Mouse (Mus musculus) layer of hippocampus, adult 9-11 months (tissue): ENCODE measurements around the gene Olfr824.
"Not testable (repeated sequence)": the region's sequence is repeated elsewhere in the genome, so short reads cannot be mapped to it uniquely, and the experiment has no call there.

Source experiments
- DNase-seq: peaks from one replicate; pipeline ENCODE4 v3.0.0; 2022

Gene Olfr824

GRCm38 (mm10) chr10:130129900-130130299 lies at the start of gene Olfr824:
Gene Olfr824, minus strand, starts transcription at chr10:130130000.
- DNase-seq = not testable (repeated sequence)

GRCm38 (mm10) chr10:130166666-130167065 lies 36.9 kb upstream of the Olfr824 start, which contains the start of gene Olfr825:
Gene Olfr825, minus strand, starts transcription at chr10:130166766.
- no peak for DNase-seq

- DNase-seq = no peak
Observed at GRCm38 (mm10) chr10:130165196-130165595, 35.4 kb upstream of the Olfr824 start.

GRCm38 (mm10) chr10:130144121-130144520 lies 14.3 kb upstream of the Olfr824 start:
- no peak for DNase-seq

DNA sequence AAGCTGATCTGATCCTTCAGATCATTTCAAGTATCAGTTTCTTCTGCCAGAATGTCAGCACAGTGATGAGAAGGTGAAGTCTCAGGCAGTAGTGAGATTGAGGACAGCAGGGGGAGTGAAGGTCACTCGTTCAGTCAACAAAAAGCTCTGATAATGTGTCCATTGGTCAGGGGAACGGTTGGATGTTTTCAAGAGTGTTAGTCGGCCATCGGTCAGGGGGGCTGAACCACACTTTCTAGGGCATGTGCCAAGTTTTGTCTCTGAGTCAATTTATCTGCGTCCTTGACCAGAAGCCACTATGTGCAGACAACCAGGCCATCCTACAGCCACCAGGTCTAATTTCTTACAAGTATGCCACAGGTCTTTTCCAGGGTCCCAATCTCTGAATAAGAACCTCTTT lies 12.7 kb upstream of the Olfr824 start:
- not testable (repeated sequence) for DNase-seq

- DNase-seq = no peak
Observed at GRCm38 (mm10) chr10:130134811-130135210, 5.0 kb upstream of the Olfr824 start.

GRCm38 (mm10) chr10:130116045-130116444 lies 13.8 kb downstream of the Olfr824 start:
- DNase-seq = not testable (repeated sequence)

DNA sequence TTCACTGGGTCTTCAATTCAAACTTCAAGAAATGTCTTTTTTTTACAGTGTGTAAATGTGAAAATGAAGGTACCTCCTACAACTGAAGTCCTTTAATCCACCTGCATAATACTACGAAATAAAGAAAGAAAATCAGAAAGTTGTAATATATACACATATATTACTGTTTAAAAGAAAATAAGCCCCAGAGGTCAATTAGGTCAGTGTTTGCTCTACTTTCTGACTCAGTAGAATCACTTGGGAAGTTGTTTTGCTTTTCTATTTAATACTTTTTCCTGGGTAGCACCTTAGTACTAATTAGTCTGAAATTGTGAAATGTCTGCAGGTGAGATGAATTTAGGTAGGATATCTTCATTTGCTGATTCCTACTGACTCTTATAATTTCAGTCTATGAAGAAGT lies 14.5 kb downstream of the Olfr824 start, which contains the start of gene Olfr823:
TSS of gene Olfr823 (minus strand) at position 101 of the 400 bp plus-strand sequence.
- not testable (repeated sequence) for DNase-seq

DNA sequence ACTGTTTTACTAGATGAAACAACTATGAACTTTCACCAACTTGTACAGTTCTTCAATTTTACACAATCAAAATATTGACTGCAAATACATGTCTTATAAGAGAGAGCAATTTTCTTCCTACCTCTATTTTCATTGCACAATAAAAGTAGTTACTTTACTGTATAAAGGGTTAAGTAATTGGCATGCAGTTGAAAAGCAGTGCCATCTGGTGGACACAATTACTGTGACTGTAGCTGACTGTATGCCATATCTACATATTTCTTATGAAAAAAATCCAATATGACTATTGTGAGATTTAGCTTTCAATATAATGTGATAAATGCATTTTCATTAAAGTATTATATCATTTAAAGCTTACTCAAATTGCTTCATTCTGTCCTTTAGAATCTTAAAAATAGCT lies 33.7 kb downstream of the Olfr824 start:
- no peak for DNase-seq

DNA sequence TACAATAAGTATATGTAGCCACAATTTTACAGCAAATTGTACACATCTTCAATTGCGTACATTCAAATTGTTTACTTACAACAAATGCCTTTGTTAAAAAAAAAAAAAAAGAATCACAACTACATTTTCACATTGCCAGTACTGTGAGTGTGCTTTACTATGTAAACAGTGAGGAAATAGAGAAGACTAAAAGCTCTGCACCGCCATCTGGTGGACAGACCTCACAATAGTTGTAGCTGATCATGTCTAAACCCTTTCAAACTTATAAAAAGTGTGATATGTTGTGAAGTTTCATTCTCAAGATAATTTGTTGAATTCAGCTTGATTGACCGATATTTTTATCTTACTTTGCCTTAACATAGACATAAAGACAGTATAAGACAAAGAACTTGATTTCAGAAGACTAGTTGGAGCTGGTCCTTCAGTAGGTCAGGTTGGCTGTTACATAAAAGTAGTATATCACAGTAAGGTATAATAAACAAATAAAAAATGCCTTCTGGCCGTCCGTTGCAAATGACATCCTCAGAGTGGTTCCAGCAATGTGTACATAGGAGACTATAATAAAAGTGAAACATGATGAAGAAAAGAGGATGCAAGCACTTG lies 36.9 kb downstream of the Olfr824 start:
- DNase-seq = peak; percentile 5
